Mouse (Mus musculus): ENCODE results near the gene Slc35d3. TPM values are rescaled to one million over a fixed set of nuclear protein-coding genes. Genes with fewer than 3 reads are reported as not detected.

Gene Slc35d3
- polyA plus RNA-seq, 1 experiment: not detected

DNA sequence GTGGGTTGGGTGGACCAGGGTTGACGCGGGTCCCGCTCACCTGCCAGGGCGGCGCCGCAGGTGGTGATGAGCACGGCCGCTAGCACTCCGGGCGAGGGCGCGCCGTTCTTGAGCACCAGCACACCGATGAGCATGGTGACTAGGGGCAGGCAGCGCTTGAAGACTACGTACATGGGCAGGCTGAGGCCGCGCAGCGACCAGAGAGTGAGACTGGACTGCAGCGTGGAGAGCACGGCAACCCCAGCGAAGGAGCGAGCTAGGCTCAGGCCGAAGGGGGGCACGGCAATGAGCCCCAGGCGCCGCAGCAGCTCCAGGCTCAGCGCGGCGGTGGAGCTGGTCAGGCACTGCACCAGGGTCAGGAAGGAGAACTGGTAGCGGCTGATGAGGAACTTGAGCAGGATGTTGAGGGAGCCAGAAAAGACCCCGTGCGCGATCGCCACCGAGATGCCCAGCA lies 688 bp downstream of the Slc35d3 start:
- no peak overlapping the region for H3K4me3 ChIP-seq (ENCODE audit: insufficient read depth, poor library complexity, severe bottlenecking)
- TF ChIP-seq MYOG (IDR thresholded peaks at IDR 0.05; ENCODE audit: control insufficient read depth, extremely low read depth, insufficient read length) (no peak), MAX (IDR thresholded peaks at IDR 0.05) (no peak), FOSL1 (IDR thresholded peaks at IDR 0.05; ENCODE audit: insufficient read depth, low read length, poor library complexity, severe bottlenecking) (no peak), MYOD1 (IDR thresholded peaks at IDR 0.05; ENCODE audit: control insufficient read depth, insufficient read length, low read depth) (no peak), CTCF (IDR thresholded peaks at IDR 0.05; ENCODE audit: control insufficient read depth, insufficient read depth, insufficient read length) (no peak), CEBPB (IDR thresholded peaks at IDR 0.05; ENCODE audit: low read depth) (no peak), USF1 (IDR thresholded peaks at IDR 0.05; ENCODE audit: low read depth) (no peak)
- H3K27me3 ChIP-seq (ENCODE audit: control insufficient read depth, insufficient read depth, insufficient read length): peaks cover 45% of the 10 kb centered on the region
- no peaks in the 10 kb centered on the region for H3K79me2 ChIP-seq (ENCODE audit: control insufficient read depth, insufficient read depth)
- H3ac ChIP-seq (ENCODE audit: control insufficient read depth, insufficient read length, low read depth): no peak overlapping the region
- H3K36me3 ChIP-seq (ENCODE audit: control insufficient read depth, insufficient read depth): no peaks in the 10 kb centered on the region
- H3K79me3 ChIP-seq (ENCODE audit: low read depth): no peaks in the 10 kb centered on the region

DNA sequence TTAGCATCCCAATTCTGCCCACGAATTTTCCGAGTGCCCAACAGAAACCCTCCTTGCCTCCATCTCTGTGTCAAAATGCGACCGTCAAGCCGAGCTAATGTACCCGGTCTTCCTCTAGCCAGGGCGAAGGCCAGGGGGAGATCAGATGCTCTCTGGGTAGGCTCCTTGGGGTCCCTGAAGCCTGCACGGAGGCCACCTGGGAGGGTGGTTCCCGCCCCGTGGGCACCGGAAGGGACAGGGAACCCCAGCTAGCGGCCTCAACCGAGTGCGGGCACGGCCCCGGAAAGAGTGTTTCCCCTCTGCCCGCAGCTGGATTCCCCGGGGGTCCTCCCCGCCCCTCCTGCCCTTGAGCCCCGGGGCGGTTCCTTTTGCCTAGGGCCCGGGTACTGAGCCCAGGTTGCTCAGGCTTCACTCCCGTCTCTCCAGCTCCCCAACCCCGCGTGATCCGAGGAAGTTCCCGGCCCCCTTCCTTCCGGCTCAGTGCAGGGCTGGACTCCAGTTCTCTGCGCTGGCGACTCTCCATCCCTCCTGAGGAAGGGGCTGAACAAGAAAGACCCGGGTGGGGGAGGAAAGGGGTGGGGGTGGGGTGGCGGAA lies 1.4 kb downstream of the Slc35d3 start:
- Histone ChIP-seq H3K79me2 (ENCODE audit: control insufficient read depth, insufficient read depth) (no peaks in the 10 kb centered on the region), H3K36me3 (ENCODE audit: control insufficient read depth, insufficient read depth) (no peaks in the 10 kb centered on the region), H3ac (ENCODE audit: control insufficient read depth, insufficient read length, low read depth) (no peak overlapping the region), H3K4me3 (ENCODE audit: insufficient read depth, poor library complexity, severe bottlenecking) (no peak overlapping the region), H3K27me3 (ENCODE audit: control insufficient read depth, insufficient read depth, insufficient read length) (peaks cover 46% of the 10 kb centered on the region), H3K79me3 (ENCODE audit: low read depth) (no peaks in the 10 kb centered on the region)
- no peak for TF ChIP-seq MAX (IDR thresholded peaks at IDR 0.05)

DNA sequence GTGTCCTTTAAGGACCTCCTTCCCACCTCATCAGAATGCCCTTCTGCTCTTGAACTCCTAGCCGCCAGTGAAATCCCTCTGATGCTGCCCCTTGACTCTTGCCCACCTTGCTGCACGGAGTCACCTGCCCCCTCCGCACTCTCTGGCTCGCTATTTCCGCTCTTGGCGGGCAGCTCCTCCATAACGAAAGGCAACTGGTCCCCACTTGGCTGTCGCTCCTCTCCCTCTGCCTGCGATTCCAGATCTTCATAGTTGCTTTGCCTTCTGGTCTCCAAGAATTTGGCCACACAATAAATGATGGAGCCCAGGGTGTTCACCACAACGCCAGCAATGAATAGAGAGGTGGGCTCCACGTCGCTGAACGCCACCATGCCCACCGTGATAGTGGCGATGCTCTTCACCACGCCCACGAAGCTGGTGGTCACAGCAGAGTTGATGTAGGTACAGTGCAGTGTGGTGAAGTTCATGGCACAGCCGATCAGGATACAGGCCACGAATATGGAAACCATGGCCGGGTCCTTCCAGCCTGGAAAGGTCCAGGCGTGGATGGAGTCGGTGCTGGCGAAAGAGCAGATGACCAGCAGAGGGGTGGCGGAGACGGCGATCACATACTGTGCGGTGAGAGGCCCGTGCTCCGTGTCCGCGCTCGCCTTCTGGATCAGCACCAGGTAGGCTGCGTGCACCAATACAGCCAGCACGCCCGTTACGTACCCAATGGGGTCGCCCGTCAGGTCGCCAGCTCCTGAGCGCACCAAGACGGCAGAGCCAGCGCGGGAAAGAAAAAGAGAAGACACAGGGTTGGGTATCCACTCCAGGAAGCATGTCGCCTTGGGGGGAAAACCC lies 2.1 kb downstream of the Slc35d3 start:
- no peak overlapping the region for H3ac ChIP-seq (ENCODE audit: control insufficient read depth, insufficient read length, low read depth)
- H3K27me3 ChIP-seq (ENCODE audit: control insufficient read depth, insufficient read depth, insufficient read length): peaks cover 53% of the 10 kb centered on the region
- no peak overlapping the region for H3K4me3 ChIP-seq (ENCODE audit: insufficient read depth, poor library complexity, severe bottlenecking)
- H3K36me3 ChIP-seq (ENCODE audit: control insufficient read depth, insufficient read depth): no peaks in the 10 kb centered on the region
- TF ChIP-seq USF1 (IDR thresholded peaks at IDR 0.05; ENCODE audit: low read depth) (no peak), MYOD1 (IDR thresholded peaks at IDR 0.05; ENCODE audit: control insufficient read depth, insufficient read length, low read depth) (no peak), CEBPB (IDR thresholded peaks at IDR 0.05; ENCODE audit: low read depth) (no peak), CTCF (IDR thresholded peaks at IDR 0.05; ENCODE audit: control insufficient read depth, insufficient read depth, insufficient read length) (no peak), MYOG (IDR thresholded peaks at IDR 0.05; ENCODE audit: control insufficient read depth, extremely low read depth, insufficient read length) (no peak), FOSL1 (IDR thresholded peaks at IDR 0.05; ENCODE audit: insufficient read depth, low read length, poor library complexity, severe bottlenecking) (no peak), MAX (IDR thresholded peaks at IDR 0.05) (no peak)
- H3K79me3 ChIP-seq (ENCODE audit: low read depth): no peaks in the 10 kb centered on the region
- no peaks in the 10 kb centered on the region for H3K79me2 ChIP-seq (ENCODE audit: control insufficient read depth, insufficient read depth)

DNA sequence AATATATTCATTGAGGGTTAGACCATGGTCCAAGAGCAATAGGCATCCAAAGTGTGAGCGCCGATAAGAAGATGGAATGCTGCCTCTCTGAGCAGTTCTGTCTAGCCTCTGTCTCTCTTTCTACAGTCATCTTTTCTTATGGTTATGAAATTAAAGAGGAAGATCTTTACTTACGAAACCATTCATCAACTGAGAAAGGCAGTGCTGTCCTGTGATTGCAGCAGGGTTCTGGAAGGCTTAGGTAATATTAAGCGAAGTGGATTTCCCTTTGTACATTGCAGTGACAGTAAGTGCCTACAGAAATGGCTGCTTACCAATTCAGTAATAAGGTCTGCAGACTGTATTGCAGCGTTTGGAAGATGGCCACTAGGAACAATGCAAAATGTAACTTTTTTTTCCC lies 11.4 kb downstream of the Slc35d3 start:
- H3K79me3 ChIP-seq (ENCODE audit: low read depth): no peaks in the 10 kb centered on the region
- no peak overlapping the region for H3ac ChIP-seq (ENCODE audit: control insufficient read depth, insufficient read length, low read depth)
- TF ChIP-seq MYOD1 (IDR thresholded peaks at IDR 0.05; ENCODE audit: control insufficient read depth, insufficient read length, low read depth): no peak
- TF ChIP-seq MYOG (IDR thresholded peaks at IDR 0.05; ENCODE audit: control insufficient read depth, extremely low read depth, insufficient read length): no peak
- no peak for TF ChIP-seq CEBPB (IDR thresholded peaks at IDR 0.05; ENCODE audit: low read depth)
- no peak for TF ChIP-seq CTCF (IDR thresholded peaks at IDR 0.05; ENCODE audit: control insufficient read depth, insufficient read depth, insufficient read length)
- TF ChIP-seq MAX (IDR thresholded peaks at IDR 0.05): no peak
- no peak for TF ChIP-seq USF1 (IDR thresholded peaks at IDR 0.05; ENCODE audit: low read depth)
- TF ChIP-seq FOSL1 (IDR thresholded peaks at IDR 0.05; ENCODE audit: insufficient read depth, low read length, poor library complexity, severe bottlenecking): no peak
- H3K27me3 ChIP-seq (ENCODE audit: control insufficient read depth, insufficient read depth, insufficient read length): peaks cover 35% of the 10 kb centered on the region
- no peak overlapping the region for H3K4me3 ChIP-seq (ENCODE audit: insufficient read depth, poor library complexity, severe bottlenecking)
- no peaks in the 10 kb centered on the region for H3K79me2 ChIP-seq (ENCODE audit: control insufficient read depth, insufficient read depth)
- no peaks in the 10 kb centered on the region for H3K36me3 ChIP-seq (ENCODE audit: control insufficient read depth, insufficient read depth)

DNA sequence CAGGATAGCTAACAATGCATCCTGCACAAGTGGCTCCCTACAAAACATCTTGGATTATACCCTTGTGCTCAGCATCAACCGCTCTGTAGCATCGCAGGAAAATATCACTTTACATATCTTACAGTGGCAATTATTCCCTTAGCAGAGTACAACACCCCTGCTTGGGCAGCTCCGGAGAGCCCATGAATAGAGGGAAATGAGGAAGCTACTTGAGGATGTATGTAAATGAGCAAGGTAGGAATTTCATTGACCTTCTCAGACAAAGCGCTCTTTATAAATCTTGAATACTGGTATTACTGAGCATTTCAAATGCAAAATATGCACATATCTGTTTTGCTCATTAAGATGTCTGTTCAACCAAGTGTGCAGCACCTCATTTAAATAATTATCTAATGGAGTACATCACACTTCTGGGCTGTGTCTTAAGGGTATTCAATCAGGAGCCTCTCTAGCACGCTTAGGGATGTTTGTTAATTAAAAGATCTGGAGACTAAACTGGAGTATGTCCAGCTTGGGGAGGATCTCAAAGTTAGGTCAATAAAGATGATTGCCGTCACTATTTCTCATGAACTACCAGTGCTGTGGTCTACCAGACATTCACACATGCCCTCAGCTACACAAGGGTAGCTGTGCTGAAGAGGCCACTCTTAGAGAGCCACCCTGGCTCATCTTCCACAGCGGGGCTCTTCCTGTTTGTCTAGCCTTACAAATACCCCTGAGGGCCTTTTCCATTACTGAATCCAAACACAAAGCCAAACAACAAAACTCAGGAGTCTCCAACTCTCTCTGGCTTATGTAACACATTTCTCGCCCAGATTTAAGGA lies 15.2 kb downstream of the Slc35d3 start:
- TF ChIP-seq CEBPB (IDR thresholded peaks at IDR 0.05; ENCODE audit: low read depth): no peak
- TF ChIP-seq MAX (IDR thresholded peaks at IDR 0.05): no peak
- TF ChIP-seq MYOD1 (IDR thresholded peaks at IDR 0.05; ENCODE audit: control insufficient read depth, insufficient read length, low read depth): no peak
- no peak for TF ChIP-seq FOSL1 (IDR thresholded peaks at IDR 0.05; ENCODE audit: insufficient read depth, low read length, poor library complexity, severe bottlenecking)
- TF ChIP-seq MYOG (IDR thresholded peaks at IDR 0.05; ENCODE audit: control insufficient read depth, extremely low read depth, insufficient read length): no peak
- no peak for TF ChIP-seq CTCF (IDR thresholded peaks at IDR 0.05; ENCODE audit: control insufficient read depth, insufficient read depth, insufficient read length)
- no peak for TF ChIP-seq USF1 (IDR thresholded peaks at IDR 0.05; ENCODE audit: low read depth)
- H3K79me3 ChIP-seq (ENCODE audit: low read depth): no peaks in the 10 kb centered on the region
- H3K36me3 ChIP-seq (ENCODE audit: control insufficient read depth, insufficient read depth): no peaks in the 10 kb centered on the region
- H3ac ChIP-seq (ENCODE audit: control insufficient read depth, insufficient read length, low read depth): no peak overlapping the region
- H3K4me3 ChIP-seq (ENCODE audit: insufficient read depth, poor library complexity, severe bottlenecking): no peak overlapping the region
- no peaks in the 10 kb centered on the region for H3K79me2 ChIP-seq (ENCODE audit: control insufficient read depth, insufficient read depth)
- H3K27me3 ChIP-seq (ENCODE audit: control insufficient read depth, insufficient read depth, insufficient read length): peaks cover 34% of the 10 kb centered on the region
